Mouse (Mus musculus): Measurements from ENCODE around the gene Pbrm1. TPM values are rescaled to one million over a fixed set of nuclear protein-coding genes. Genes with fewer than 3 reads are reported as not detected.

The Pbrm1 gene
- polyA plus RNA-seq, 1 experiment from 2014 or later: 214 TPM

- H3K9ac ChIP-seq (replicated peaks): peak overlapping the region; percentile 95
- no peaks in the 10 kb centered on the region for H3K9me3 ChIP-seq
- H3K27me3 ChIP-seq: no peaks in the 10 kb centered on the region
- ATAC-seq (ENCODE audit: low FRiP score, low read depth): no peak
- H3K4me2 ChIP-seq (replicated peaks): peak overlapping the region; percentile 83
- H3K27ac ChIP-seq (replicated peaks): no peak overlapping the region
- 0% methylated on average over 2 of the region's 2 CpGs for WGBS
- H3K4me3 ChIP-seq: peak overlapping the region; percentile 79
- peaks cover 48% of the 10 kb centered on the region for H3K36me3 ChIP-seq
- H3K4me1 ChIP-seq: peaks cover 31% of the 10 kb centered on the region
Measured at GRCm38 (mm10) chr14:31017854-31018253, 1.1 kb upstream of the Pbrm1 start.

- Histone ChIP-seq H3K9ac (replicated peaks) (peak overlapping the region; percentile 95), H3K4me2 (replicated peaks) (peak overlapping the region; percentile 60), H3K27ac (replicated peaks) (peak overlapping the region; percentile 98), H3K36me3 (peaks cover 46% of the 10 kb centered on the region), H3K4me3 (peak overlapping the region; percentile 79), H3K27me3 (no peaks in the 10 kb centered on the region), H3K4me1 (peaks cover 32% of the 10 kb centered on the region), H3K9me3 (no peaks in the 10 kb centered on the region)
- peak; percentile 95 for ATAC-seq (ENCODE audit: low FRiP score, low read depth)
- WGBS: 7% methylated on average over 34 of the region's 56 CpGs
Measured at GRCm38 (mm10) chr14:31019331-31020205, 630 bp downstream of the Pbrm1 start.

- Histone ChIP-seq H3K27me3 (no peaks in the 10 kb centered on the region), H3K36me3 (peaks cover 47% of the 10 kb centered on the region), H3K4me3 (no peak overlapping the region), H3K9me3 (no peaks in the 10 kb centered on the region), H3K9ac (replicated peaks) (no peak overlapping the region), H3K4me1 (peaks cover 27% of the 10 kb centered on the region), H3K27ac (replicated peaks) (no peak overlapping the region), H3K4me2 (replicated peaks) (no peak overlapping the region)
- no peak for ATAC-seq (ENCODE audit: low FRiP score, low read depth)
- 64% methylated on average over 1 of the region's 1 CpGs for WGBS
Measured at GRCm38 (mm10) chr14:31022579-31022978, 3.6 kb downstream of the Pbrm1 start.

GRCm38 (mm10) chr14:31025785-31026184 is 6.8 kb downstream of the Pbrm1 start:
- no peak overlapping the region for H3K4me2 ChIP-seq (replicated peaks)
- no peaks in the 10 kb centered on the region for H3K9me3 ChIP-seq
- H3K27ac ChIP-seq (replicated peaks): no peak overlapping the region
- peaks cover 72% of the 10 kb centered on the region for H3K36me3 ChIP-seq
- no peak overlapping the region for H3K9ac ChIP-seq (replicated peaks)
- ATAC-seq (ENCODE audit: low FRiP score, low read depth): no peak
- 78% methylated on average over 3 of the region's 3 CpGs for WGBS
- H3K4me1 ChIP-seq: peaks cover 9% of the 10 kb centered on the region; the same call in 1 of the 2 replicates
- H3K27me3 ChIP-seq: no peaks in the 10 kb centered on the region
- no peak overlapping the region for H3K4me3 ChIP-seq

GRCm38 (mm10) chr14:31045296-31045695 is 26.4 kb downstream of the Pbrm1 start:
- peaks cover 73% of the 10 kb centered on the region for H3K36me3 ChIP-seq
- no peak for ATAC-seq (ENCODE audit: low FRiP score, low read depth)

GRCm38 (mm10) chr14:31045817-31046216 is 26.9 kb downstream of the Pbrm1 start:
- H3K27me3 ChIP-seq: no peaks in the 10 kb centered on the region
- no peak overlapping the region for H3K9ac ChIP-seq (replicated peaks)
- WGBS: 97% methylated on average over 1 of the region's 1 CpGs
- H3K27ac ChIP-seq (replicated peaks): no peak overlapping the region
- H3K4me3 ChIP-seq: no peak overlapping the region
- peaks cover 75% of the 10 kb centered on the region for H3K36me3 ChIP-seq
- H3K4me2 ChIP-seq (replicated peaks): no peak overlapping the region
- H3K9me3 ChIP-seq: no peaks in the 10 kb centered on the region
- no peaks in the 10 kb centered on the region for H3K4me1 ChIP-seq
- no peak for ATAC-seq (ENCODE audit: low FRiP score, low read depth)

More at GRCm38 (mm10) chr14:31045296-31045695, 26.4 kb downstream of the Pbrm1 start:
- no peak overlapping the region for H3K9ac ChIP-seq (replicated peaks)
- H3K4me3 ChIP-seq: no peak overlapping the region
- H3K4me1 ChIP-seq: no peaks in the 10 kb centered on the region
- H3K27me3 ChIP-seq: no peaks in the 10 kb centered on the region
- no peaks in the 10 kb centered on the region for H3K9me3 ChIP-seq
- 92% methylated on average over 5 of the region's 5 CpGs for WGBS
- no peak overlapping the region for H3K27ac ChIP-seq (replicated peaks)
- no peak overlapping the region for H3K4me2 ChIP-seq (replicated peaks)

- H3K9ac ChIP-seq (replicated peaks): no peak overlapping the region
- H3K27me3 ChIP-seq: no peaks in the 10 kb centered on the region
- no peak overlapping the region for H3K4me2 ChIP-seq (replicated peaks)
- no peak for ATAC-seq (ENCODE audit: low FRiP score, low read depth)
- H3K27ac ChIP-seq (replicated peaks): no peak overlapping the region
- H3K4me3 ChIP-seq: no peak overlapping the region
- H3K9me3 ChIP-seq: no peaks in the 10 kb centered on the region
- peaks cover 75% of the 10 kb centered on the region for H3K36me3 ChIP-seq
- no peaks in the 10 kb centered on the region for H3K4me1 ChIP-seq
- 84% methylated on average over 1 of the region's 1 CpGs for WGBS
Measured at GRCm38 (mm10) chr14:31062277-31062676, 43.3 kb downstream of the Pbrm1 start.

GRCm38 (mm10) chr14:31069086-31069733 is 50.3 kb downstream of the Pbrm1 start:
- Histone ChIP-seq H3K9ac (replicated peaks) (no peak overlapping the region), H3K36me3 (peaks cover 72% of the 10 kb centered on the region), H3K27ac (replicated peaks) (no peak overlapping the region), H3K9me3 (no peaks in the 10 kb centered on the region), H3K4me3 (no peak overlapping the region), H3K4me1 (no peaks in the 10 kb centered on the region), H3K4me2 (replicated peaks) (no peak overlapping the region), H3K27me3 (no peaks in the 10 kb centered on the region)
- no peak for ATAC-seq (ENCODE audit: low FRiP score, low read depth)
- 98% methylated on average over 4 of the region's 4 CpGs for WGBS

GRCm38 (mm10) chr14:31078597-31079208 is 59.8 kb downstream of the Pbrm1 start:
- ATAC-seq (ENCODE audit: low FRiP score, low read depth): no peak
- Histone ChIP-seq H3K4me3 (no peak overlapping the region), H3K36me3 (peaks cover 67% of the 10 kb centered on the region), H3K4me1 (no peaks in the 10 kb centered on the region), H3K27ac (replicated peaks) (no peak overlapping the region), H3K9me3 (no peaks in the 10 kb centered on the region), H3K9ac (replicated peaks) (no peak overlapping the region), H3K27me3 (no peaks in the 10 kb centered on the region), H3K4me2 (replicated peaks) (no peak overlapping the region)
- WGBS: 93% methylated on average over 3 of the region's 3 CpGs

- H3K9ac ChIP-seq (replicated peaks): no peak overlapping the region
- H3K27ac ChIP-seq (replicated peaks): no peak overlapping the region
- H3K4me3 ChIP-seq: no peak overlapping the region
- peaks cover 60% of the 10 kb centered on the region for H3K36me3 ChIP-seq
- no peaks in the 10 kb centered on the region for H3K27me3 ChIP-seq
- no peaks in the 10 kb centered on the region for H3K4me1 ChIP-seq
- WGBS: 92% methylated on average over 3 of the region's 3 CpGs
- H3K4me2 ChIP-seq (replicated peaks): no peak overlapping the region
- H3K9me3 ChIP-seq: no peaks in the 10 kb centered on the region
- no peak for ATAC-seq (ENCODE audit: low FRiP score, low read depth)
Measured at GRCm38 (mm10) chr14:31079313-31080028, 60.5 kb downstream of the Pbrm1 start.

GRCm38 (mm10) chr14:31081147-31081546 is 62.2 kb downstream of the Pbrm1 start:
- ATAC-seq (ENCODE audit: low FRiP score, low read depth): no peak
- H3K27me3 ChIP-seq: no peaks in the 10 kb centered on the region
- peaks cover 56% of the 10 kb centered on the region for H3K36me3 ChIP-seq
- H3K4me3 ChIP-seq: no peak overlapping the region
- no peak overlapping the region for H3K27ac ChIP-seq (replicated peaks)
- H3K4me2 ChIP-seq (replicated peaks): no peak overlapping the region
- no peaks in the 10 kb centered on the region for H3K4me1 ChIP-seq
- H3K9me3 ChIP-seq: no peaks in the 10 kb centered on the region
- H3K9ac ChIP-seq (replicated peaks): no peak overlapping the region
